Mouse (Mus musculus): ENCODE data around the gene Bmp6.

- TF ChIP-seq POLR2A (IDR thresholded peaks at IDR 0.05; ENCODE audit: borderline replicate concordance, insufficient read depth, low read length) (no peak), CTCF (IDR thresholded peaks at IDR 0.05; ENCODE audit: borderline replicate concordance, insufficient read depth, low read depth, low read length) (no peak)
Observed at GRCm38 (mm10) chr13:38363869-38364268, 19.0 kb downstream of the Bmp6 start.

Measured in cerebellum, adult 2 months (tissue).